Mouse (Mus musculus): ENCODE results near the gene Lao1.

GRCm38 (mm10) chr4:119013031-119013430 lies 51.7 kb downstream of the Lao1 start:
- TF ChIP-seq POLR2A (IDR thresholded peaks at IDR 0.05; ENCODE audit: borderline replicate concordance, insufficient read depth, low read length) (no peak), CTCF (IDR thresholded peaks at IDR 0.05; ENCODE audit: borderline replicate concordance, insufficient read depth, low read depth, low read length) (no peak)
